Mouse (Mus musculus) adrenal gland (tissue): Measurements from ENCODE around the gene Car5b.

ENCODE experiments used
- intact Hi-C: fragments of 180-260 bp; cut with DNase I; formaldehyde crosslinking; loops from one replicate; pipeline ENCODE4 v1.15.1; 2025
- long read RNA-seq, 2 experiments: library from polyadenylated mRNA; unstranded; transcript quantifications; one replicate each; pipeline ENCODE4 v2.0.0; 2020; ENCODE audit warnings: borderline replicate concordance in 1 of 2; ENCODE audit not compliant: insufficient replicate concordance in 1 of 2

The Car5b gene
- long read RNA-seq, experiment 1, partial matches to known transcripts, result 1 of 2 reads
- long read RNA-seq, experiment 1, other reads (novel, unspliced or antisense), result 0 of 2 reads
- long read RNA-seq, experiment 2, result 0 reads

GRCm38 (mm10) chrX:164027607-164028289, at the start of gene Car5b:
TSS of gene Car5b (minus strand) at chrX:164027997.
- intact Hi-C loops, result no loop called here

GRCm38 (mm10) chrX:164076040-164076775, 48.4 kb upstream of the Car5b start, which contains the start of gene Siah1b:
TSS of gene Siah1b (minus strand) at chrX:164076493.
- intact Hi-C loops, result no loop called here

DNA sequence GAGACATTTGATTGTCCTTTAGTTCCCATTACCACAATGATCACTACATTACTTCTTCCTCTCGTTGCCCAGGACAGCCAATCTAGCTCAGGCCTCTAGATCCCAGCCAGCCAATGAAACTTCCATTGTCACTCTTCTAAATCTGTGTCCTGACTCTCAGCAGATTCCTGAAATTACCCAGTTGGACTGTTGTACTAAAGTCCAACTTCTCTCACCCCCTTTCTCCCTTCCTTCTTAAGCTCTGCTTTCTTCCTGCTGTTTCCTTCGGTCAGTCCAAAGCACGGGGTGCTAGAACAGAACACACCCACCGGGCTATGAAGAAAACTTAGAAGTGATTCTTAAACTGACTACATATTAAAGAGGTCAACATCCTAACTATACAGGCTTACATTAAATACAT, 41.2 kb upstream of the Car5b start:
- intact Hi-C loops, result loop anchor here (5.0 to 10.0 kb wide), 2 partner anchors 234 to 517 kb away; no protein-coding TSS in a partner anchor

GRCm38 (mm10) chrX:164066185-164066584, 38.4 kb upstream of the Car5b start:
- intact Hi-C loops, result loop anchor here (5.0 to 10.0 kb wide), 2 partner anchors 231 to 514 kb away; no protein-coding TSS in a partner anchor

GRCm38 (mm10) chrX:164059070-164059469, 31.3 kb upstream of the Car5b start:
- intact Hi-C loops, result no loop called here

DNA sequence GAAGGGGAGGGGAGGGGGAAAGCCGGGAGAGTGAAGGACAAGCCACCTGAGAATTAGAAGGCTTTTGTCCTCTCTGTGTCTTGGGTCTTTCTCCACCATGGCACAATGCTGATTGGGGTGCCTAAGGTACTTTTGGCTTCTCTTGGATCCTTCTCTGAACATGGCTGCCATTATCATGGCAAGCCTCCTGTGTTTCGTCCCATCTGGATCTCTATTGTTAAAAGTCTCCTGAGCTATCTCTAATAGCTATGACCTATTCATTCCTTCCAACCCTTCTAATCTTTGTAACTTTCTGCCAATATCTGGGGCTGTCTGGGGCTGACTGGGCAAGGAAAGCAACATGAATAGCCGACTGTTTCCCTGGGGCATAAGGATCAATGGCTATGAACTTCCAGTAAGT, 30.7 kb upstream of the Car5b start:
- intact Hi-C loops, result no loop called here

- intact Hi-C loops, result no loop called here
These were observed 27.9 kb upstream of the Car5b start for GRCm38 (mm10) chrX:164055726-164056125.

- intact Hi-C loops, result no loop called here
These were observed 18.9 kb upstream of the Car5b start for GRCm38 (mm10) chrX:164046736-164047135.

- intact Hi-C loops, result no loop called here
These were observed 14.3 kb upstream of the Car5b start for GRCm38 (mm10) chrX:164042069-164042468.

GRCm38 (mm10) chrX:164038882-164039281, 11.1 kb upstream of the Car5b start:
- intact Hi-C loops, result no loop called here

DNA sequence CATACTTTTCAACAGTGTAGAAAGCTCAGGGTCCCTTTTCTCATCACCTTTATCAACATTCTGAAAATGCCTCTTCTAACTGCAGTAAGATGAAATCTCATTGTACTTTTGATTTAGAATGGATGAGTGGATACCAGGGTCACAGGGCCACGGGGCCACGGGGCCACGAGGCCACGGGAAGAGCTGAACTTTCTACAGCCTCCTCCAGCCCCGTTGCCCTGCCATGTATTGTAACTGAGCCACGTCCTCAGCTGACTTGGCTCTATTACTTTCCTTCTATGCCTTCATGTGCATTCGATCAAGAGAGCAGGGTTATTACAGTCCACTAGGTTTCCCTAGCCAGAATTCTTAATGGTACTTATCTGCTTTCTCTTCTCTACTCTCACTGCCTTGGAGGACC, 8.1 kb upstream of the Car5b start:
- intact Hi-C loops, result no loop called here

DNA sequence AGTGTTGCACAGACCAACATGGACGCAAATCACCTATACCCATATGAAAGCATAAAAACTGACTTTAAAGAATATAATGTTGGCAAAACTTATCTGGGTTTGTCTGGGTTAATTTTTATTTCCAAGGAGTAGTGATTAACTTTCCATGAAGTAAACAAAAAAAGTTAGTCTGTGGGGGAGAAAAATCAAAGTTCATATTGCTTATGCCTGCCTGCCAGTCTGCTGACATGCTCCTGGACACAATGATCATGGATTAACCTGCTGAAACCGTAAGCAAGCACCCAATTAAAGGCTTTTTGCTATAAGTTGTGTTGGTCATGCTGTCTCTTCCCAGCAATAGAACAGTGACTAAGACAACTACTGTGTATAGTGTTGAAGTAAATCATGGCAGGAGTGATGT, 7.6 kb upstream of the Car5b start:
- intact Hi-C loops, result no loop called here

- intact Hi-C loops, result no loop called here
These were observed 4.7 kb upstream of the Car5b start for GRCm38 (mm10) chrX:164032526-164032925.

DNA sequence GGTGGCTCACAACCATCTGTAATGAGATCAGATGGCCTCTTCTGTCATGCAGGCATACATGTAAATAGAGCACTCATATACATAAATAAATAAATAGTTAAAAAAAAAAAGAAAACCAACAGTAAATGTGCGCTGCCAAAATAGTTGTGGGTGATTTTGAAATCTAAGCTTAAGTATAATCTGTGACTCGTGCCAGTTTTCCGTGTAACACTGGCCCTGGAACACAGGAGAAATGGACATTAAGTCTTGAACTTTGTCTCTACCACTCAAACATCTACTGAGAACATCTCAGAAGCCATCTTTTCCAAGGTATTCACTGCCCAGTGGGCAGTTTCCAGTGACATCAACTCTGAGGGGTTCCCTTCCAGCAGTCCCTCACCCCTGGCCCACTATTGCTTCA, 12.2 kb downstream of the Car5b start:
- intact Hi-C loops, result no loop called here

GRCm38 (mm10) chrX:164014956-164015355, 12.8 kb downstream of the Car5b start:
- intact Hi-C loops, result no loop called here

DNA sequence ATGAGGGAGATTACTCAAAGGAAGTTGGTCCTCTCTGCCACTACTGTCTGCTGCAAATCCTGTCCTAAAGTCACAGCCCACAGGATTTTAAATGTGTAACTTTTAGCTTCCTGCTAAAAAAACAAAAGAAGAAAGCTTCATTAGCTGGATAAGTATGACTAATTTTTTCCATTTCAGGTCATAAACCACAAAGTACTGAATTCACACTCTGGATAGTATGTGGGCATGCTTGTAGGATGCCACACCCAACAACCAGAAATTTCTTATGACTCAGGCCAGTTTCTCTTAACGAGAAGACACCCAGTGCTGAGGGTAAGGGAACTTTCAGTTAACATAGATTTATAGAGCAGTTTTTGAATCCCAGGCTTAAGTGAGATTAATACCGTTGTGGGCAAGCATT, 14.5 kb downstream of the Car5b start:
- intact Hi-C loops, result no loop called here

DNA sequence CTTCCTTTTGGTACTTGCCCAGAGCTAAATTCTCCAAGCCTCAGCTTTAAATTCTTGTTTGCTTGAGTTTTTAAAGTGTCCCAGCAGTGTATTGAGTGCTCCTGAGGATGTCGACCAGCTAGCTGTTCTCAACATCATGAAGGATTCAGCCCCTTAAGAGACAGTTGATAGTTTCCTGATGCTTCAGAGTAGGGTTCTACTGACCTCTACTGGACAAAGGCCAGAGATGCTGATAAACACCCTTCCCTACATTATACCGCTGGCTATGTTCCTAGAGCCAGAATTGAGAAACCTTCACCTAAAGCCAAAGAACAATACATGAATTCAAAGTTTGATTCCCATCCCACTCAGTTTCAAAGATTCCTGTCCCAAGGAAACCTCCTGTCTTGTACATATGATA, 23.0 kb downstream of the Car5b start:
- intact Hi-C loops, result no loop called here

- intact Hi-C loops, result no loop called here
These were observed 27.9 kb downstream of the Car5b start for GRCm38 (mm10) chrX:163999848-164000247.

DNA sequence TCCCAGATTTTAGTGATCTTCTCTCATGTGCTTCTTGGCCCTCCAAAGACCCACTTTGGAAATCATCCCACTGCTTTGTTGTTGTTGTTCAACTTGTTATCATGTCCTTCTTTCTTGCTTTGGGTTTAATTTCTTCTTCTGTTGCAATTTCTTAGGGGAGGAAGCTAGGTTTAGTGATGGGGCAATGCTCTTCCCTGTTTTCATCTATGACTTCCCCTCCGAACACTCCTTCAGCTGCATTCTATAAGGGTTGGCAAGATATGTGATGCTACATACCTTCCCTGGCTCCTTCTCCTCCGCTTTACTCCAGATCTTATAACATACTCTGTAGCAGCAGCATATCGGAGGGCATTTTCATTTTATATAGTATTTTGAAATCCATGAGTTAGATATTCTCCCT, 31.0 kb downstream of the Car5b start:
- intact Hi-C loops, result no loop called here

GRCm38 (mm10) chrX:163987718-163988374, 40.0 kb downstream of the Car5b start:
- intact Hi-C loops, result no loop called here

DNA sequence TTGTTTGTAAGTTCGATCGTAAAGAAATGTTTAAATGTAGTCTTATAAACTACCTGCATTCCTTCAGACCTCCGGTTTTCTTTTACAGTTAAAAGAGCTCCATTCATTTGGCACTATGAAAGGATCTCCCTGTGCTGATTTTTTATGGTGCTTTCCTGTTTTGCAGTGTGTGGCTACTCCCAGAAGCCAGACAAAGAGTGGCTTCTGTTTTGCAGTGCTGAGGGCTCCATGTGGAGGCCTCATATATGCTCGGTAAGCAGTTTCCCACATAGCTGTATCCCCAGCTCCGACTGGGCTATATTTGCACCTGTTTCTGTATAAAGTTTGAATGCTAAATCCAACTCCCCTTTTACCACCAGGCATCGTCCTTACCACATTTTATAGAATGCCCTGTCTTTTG, 45.7 kb downstream of the Car5b start:
- intact Hi-C loops, result no loop called here

DNA sequence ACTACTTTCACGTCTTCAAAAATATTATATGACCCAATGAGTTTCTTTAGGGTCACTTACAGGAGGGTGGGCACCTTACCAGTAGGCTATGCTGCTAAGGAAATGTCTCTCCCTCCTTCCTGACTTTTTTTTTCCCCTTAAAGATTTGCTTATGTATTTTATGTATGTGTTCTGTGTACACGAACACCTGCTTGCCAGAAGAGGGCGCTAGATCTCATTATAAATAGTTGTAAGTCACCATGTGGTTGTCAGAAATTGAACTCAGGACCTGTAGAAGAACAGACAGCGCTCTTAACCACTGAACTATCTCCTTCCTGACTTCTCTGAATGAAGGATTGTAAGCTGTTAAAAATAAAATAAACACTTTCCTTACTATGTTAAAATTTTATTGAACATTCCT, 46.3 kb downstream of the Car5b start:
- intact Hi-C loops, result no loop called here
